Mouse (Mus musculus) neural tube, embryonic 12.5 days (tissue): ENCODE data around the gene Gimap8. TPM values are rescaled to one million over a fixed set of nuclear protein-coding genes. Genes with fewer than 3 reads are reported as not detected.

ENCODE experiments used
- ATAC-seq: fragments of 200-750 bp; cut with Nextera tagmentation; 2 replicates; pipeline ENCODE4 v1.8.0; 2017; ENCODE audit warnings: low read depth, mild to moderate bottlenecking, moderate TSS enrichment, moderate library complexity; ENCODE audit not compliant: low FRiP score
- H3K27ac ChIP-seq: fragments of 300-500 bp; sonication (generic); 2 replicates; pipeline ENCODE4 v1.5.1; 2016
- H3K27me3 ChIP-seq: fragments of 300-500 bp; sonication (generic); replicated peaks from 2 replicates; pipeline ENCODE4 v1.6.1; 2016; ENCODE audit warnings: mild to moderate bottlenecking
- H3K36me3 ChIP-seq: fragments of 300-500 bp; sonication (generic); 2 replicates; pipeline ENCODE4 v1.6.1; 2016; ENCODE audit warnings: mild to moderate bottlenecking
- H3K4me1 ChIP-seq: fragments of 300-500 bp; sonication (generic); 2 replicates; pipeline ENCODE4 v1.6.1; 2016
- H3K4me2 ChIP-seq: fragments of 300-500 bp; sonication (generic); replicated peaks from 2 replicates; pipeline ENCODE4 v1.6.1; 2016; ENCODE audit warnings: mild to moderate bottlenecking
- H3K4me3 ChIP-seq: fragments of 300-500 bp; sonication (generic); 2 replicates; pipeline ENCODE4 v1.5.1; 2016
- H3K9ac ChIP-seq: fragments of 300-500 bp; sonication (generic); 2 replicates; pipeline ENCODE4 v1.6.1; 2016; ENCODE audit warnings: mild to moderate bottlenecking
- H3K9me3 ChIP-seq: fragments of 300-500 bp; sonication (generic); 2 replicates; pipeline ENCODE4 v1.6.1; 2016; ENCODE audit warnings: mild to moderate bottlenecking
- WGBS: fragments of 180-500 bp; shearing (Covaris S2); methylation state at CpG from one replicate; pipeline ENCODE4 v1.1.7; 2016; 5-methylcytosine and 5-hydroxymethylcytosine counted together
- polyA plus RNA-seq: library from polyadenylated mRNA; unstranded; fragments of >200 nt; fragmentation: Nextera tagmentation; extraction: Ambion mirVana; gene quantifications from 2 replicates; pipeline ENCODE4 v1.2.1, GENCODE M21; 2016

Gimap8 gene
- polyA plus RNA-seq, 1 experiment from 2014 or later: 1.1 TPM

DNA sequence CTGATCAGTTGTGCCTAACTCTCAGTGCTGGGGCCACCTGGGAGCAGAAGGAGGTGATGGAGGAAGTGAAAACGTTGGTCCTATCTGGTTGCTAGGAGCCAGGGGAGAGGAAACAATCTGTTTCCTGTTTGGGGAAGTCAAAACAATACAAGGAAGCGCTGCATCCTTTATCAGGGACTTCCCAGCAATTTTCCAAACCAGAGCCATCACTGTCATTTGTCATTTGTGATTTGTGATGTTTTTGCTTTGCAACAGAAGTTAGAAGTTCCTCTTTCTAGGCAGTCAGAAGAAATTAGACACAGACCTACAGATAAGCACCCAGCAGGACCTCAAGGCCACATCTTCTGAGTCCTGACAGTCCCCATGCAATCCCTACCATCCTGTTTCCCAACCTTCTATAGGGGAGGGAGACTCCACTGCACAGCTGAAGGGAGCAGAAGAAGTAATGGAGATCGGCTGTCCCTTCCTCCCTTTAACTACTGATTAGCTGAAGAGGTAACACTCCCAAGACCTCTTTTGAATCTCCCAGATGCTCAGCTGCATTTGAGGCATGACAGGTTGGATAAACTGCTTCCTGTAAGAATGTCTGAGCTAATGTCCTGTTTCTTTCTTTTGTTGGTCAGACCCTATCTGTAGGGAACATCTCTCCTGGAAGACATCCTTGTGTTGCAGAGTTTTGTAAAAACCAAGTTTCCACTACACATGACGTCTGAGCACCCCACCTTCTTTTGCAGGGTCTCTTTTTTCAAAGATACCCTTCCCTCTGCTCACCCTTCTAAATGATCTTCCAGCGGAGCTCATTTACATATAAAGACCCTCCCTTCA, 53.4 kb downstream of the Gimap8 start:
- no peaks in the 10 kb centered on the region for H3K9me3 ChIP-seq
- no peak overlapping the region for H3K27ac ChIP-seq
- H3K4me3 ChIP-seq: no peak overlapping the region
- H3K27me3 ChIP-seq: no peaks in the 10 kb centered on the region
- H3K9ac ChIP-seq: no peak overlapping the region
- H3K36me3 ChIP-seq: no peaks in the 10 kb centered on the region
- H3K4me2 ChIP-seq: no peak overlapping the region
- no peaks in the 10 kb centered on the region for H3K4me1 ChIP-seq
- no peak for ATAC-seq
- 59% methylated on average over 5 of the region's 5 CpGs for WGBS

DNA sequence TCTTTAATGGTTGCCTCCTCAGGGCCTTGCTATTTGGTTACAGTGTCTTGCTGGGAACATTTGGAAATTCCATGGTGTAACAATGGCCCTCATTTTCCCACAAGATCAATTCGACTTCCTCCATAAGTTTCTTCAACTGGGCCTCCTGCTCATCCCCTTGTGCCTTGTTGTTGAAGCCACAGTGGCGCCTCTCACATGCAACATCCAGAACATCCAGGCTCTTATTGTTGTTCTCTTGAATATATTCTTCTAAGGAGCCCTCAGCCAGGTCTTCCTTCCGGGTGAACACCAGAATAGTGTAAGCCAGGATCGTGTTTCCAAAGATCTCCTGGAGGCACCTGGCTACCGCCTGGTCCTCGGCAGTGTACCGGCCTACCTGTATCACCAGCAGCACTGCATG, 55.1 kb downstream of the Gimap8 start:
- Histone ChIP-seq H3K36me3 (no peaks in the 10 kb centered on the region), H3K27ac (no peak overlapping the region), H3K27me3 (no peaks in the 10 kb centered on the region), H3K4me2 (no peak overlapping the region), H3K9me3 (no peaks in the 10 kb centered on the region), H3K4me3 (no peak overlapping the region), H3K9ac (no peak overlapping the region), H3K4me1 (no peaks in the 10 kb centered on the region)
- no peak for ATAC-seq
- 87% methylated on average over 7 of the region's 7 CpGs for WGBS

DNA sequence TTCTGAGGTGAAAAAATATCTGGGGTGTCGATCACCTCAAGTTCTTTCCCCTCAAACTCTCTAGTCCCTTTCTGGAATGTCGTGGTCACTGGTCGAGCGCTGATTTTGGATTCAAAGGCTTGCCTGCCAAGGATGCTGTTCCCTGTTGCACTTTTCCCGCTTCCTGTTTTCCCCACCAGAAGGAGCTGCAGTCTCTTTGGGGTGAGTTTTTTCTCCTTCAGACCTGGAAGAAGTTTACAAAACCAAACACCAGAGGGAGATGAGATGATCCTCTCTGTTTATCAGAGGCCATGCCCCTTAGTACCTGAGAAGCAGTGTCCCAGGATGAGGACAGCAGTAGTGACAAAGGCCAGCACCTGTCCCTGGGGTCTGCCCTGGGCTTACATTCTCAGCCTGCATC, 55.6 kb downstream of the Gimap8 start:
- no peak for ATAC-seq
- WGBS: 79% methylated on average over 5 of the region's 5 CpGs

DNA sequence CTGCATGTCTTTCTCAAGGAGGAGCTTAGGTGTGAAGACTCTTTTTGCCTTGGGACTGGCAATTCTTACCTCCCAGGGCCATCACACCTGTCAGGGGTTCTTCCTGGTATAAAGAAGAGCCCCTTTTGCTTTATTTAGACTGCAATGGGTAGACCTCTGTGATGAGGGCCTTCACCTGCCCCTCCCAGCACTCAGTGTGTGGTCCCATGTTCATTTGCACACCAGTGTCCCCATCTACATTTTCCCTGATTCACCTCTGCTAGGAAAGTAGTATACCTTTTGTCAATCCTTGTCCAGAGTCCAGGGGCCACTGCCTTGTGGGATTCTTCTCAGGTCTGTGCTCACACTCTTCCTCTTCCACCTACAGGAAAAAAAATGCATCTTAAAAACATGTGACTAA, 57.1 kb downstream of the Gimap8 start:
- Histone ChIP-seq H3K4me1 (no peaks in the 10 kb centered on the region), H3K36me3 (no peaks in the 10 kb centered on the region), H3K27ac (no peak overlapping the region), H3K9ac (no peak overlapping the region), H3K27me3 (no peaks in the 10 kb centered on the region), H3K9me3 (no peaks in the 10 kb centered on the region), H3K4me3 (no peak overlapping the region), H3K4me2 (no peak overlapping the region)
- ATAC-seq: no peak

More for the DNA sequence above, 55.6 kb downstream of the Gimap8 start:
- Histone ChIP-seq H3K27ac (no peak overlapping the region), H3K4me1 (no peaks in the 10 kb centered on the region), H3K4me3 (no peak overlapping the region), H3K4me2 (no peak overlapping the region), H3K9me3 (no peaks in the 10 kb centered on the region), H3K27me3 (no peaks in the 10 kb centered on the region), H3K36me3 (no peaks in the 10 kb centered on the region), H3K9ac (no peak overlapping the region)

DNA sequence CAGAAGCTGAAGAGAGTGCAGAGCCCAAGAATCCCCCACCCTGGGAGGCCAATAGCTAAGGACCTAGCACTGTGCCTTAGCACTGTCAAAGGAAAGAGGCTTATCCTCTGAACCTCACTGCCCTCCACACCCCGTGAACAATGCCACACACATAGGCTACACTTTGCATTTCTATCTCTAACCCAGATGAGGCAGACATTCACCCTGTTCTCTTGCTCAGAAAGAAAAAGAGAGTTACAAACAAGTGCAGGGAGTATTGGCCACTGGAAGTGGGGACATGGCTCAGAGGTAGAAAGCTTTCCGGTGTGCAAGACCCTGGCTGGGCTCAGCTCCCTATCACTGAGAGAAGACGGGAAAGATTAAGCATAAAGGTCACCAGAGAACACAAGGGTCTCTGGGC, 59.1 kb downstream of the Gimap8 start:
- no peak for ATAC-seq
- Histone ChIP-seq H3K27me3 (no peaks in the 10 kb centered on the region), H3K4me3 (no peak overlapping the region), H3K4me2 (no peak overlapping the region), H3K36me3 (no peaks in the 10 kb centered on the region), H3K9ac (no peak overlapping the region), H3K9me3 (no peaks in the 10 kb centered on the region), H3K27ac (no peak overlapping the region), H3K4me1 (no peaks in the 10 kb centered on the region)
- WGBS: 64% methylated on average over 3 of the region's 3 CpGs

Other genes with a start within 250 kb of the Gimap8 start
- gene Zfp467, start 201.4 kb upstream of the Gimap8 start, polyA plus RNA-seq: 18.4 and 18.5 TPM in 2 replicates
- 0.28 and 0.63 TPM in 2 replicates for gene Sspo, start 199.0 kb upstream of the Gimap8 start, polyA plus RNA-seq
- 97.7 and 107 TPM in 2 replicates for gene Atp6v0e2, start 109.6 kb upstream of the Gimap8 start, polyA plus RNA-seq
- 15.6 and 20.1 TPM in 2 replicates for gene Lrrc61, start 92.4 kb upstream of the Gimap8 start, polyA plus RNA-seq
- 3.9 and 4.7 TPM in 2 replicates for gene Rarres2, start 74.4 kb upstream of the Gimap8 start, polyA plus RNA-seq
- not detected in 2 replicates for gene Gm45021, start 57.6 kb upstream of the Gimap8 start, polyA plus RNA-seq
- 42.6 and 44.0 TPM in 2 replicates for gene Repin1, start 53.4 kb upstream of the Gimap8 start, polyA plus RNA-seq
- gene Gm44965, start 53.3 kb upstream of the Gimap8 start, polyA plus RNA-seq: not detected in 2 replicates
- gene Zfp775, start 45.2 kb upstream of the Gimap8 start, polyA plus RNA-seq: 13.8 TPM in 2 replicates
- gene AI854703, start 20.5 kb upstream of the Gimap8 start, polyA plus RNA-seq: 4.1 and 4.6 TPM in 2 replicates
- 2.2 and 2.5 TPM in 2 replicates for gene Gimap9, start 28.9 kb downstream of the Gimap8 start, polyA plus RNA-seq
- gene Gimap4, start 37.3 kb downstream of the Gimap8 start, polyA plus RNA-seq: 3.1 and 4.3 TPM in 2 replicates
- gene Gimap6, start 61.0 kb downstream of the Gimap8 start, polyA plus RNA-seq: 9.6 and 11.4 TPM in 2 replicates
- 0.70 TPM in 1 of 2 replicates, not detected in the other for gene Gm28053, start 71.4 kb downstream of the Gimap8 start, polyA plus RNA-seq
- not detected in 2 replicates for gene Gimap7, start 71.4 kb downstream of the Gimap8 start, polyA plus RNA-seq
- gene Gimap1, start 91.8 kb downstream of the Gimap8 start, polyA plus RNA-seq: 6.0 and 8.3 TPM in 2 replicates
- 1.4 and 1.8 TPM in 2 replicates for gene Gimap5, start 99.0 kb downstream of the Gimap8 start, polyA plus RNA-seq
- not detected in 2 replicates for gene Gimap3, start 123.6 kb downstream of the Gimap8 start, polyA plus RNA-seq
- 19.3 and 21.2 TPM in 2 replicates for gene Tmem176a, start 193.7 kb downstream of the Gimap8 start, polyA plus RNA-seq
- 72.6 and 82.3 TPM in 2 replicates for gene Tmem176b, start 194.3 kb downstream of the Gimap8 start, polyA plus RNA-seq
- gene Aoc1, start 225.7 kb downstream of the Gimap8 start, polyA plus RNA-seq: 0.19 TPM in 1 of 2 replicates, not detected in the other